Mouse (Mus musculus) liver, adult 2 months (tissue): ENCODE results near the gene Mettl14. TPM values are rescaled to one million over a fixed set of nuclear protein-coding genes. Genes with fewer than 3 reads are reported as not detected.

Source experiments
- DNase-seq: peaks from one replicate; pipeline ENCODE4 v3.0.0-alpha.2; 2011; ENCODE audit warnings: low read depth, low spot score; ENCODE audit errors: extremely low read depth
- H3K27ac ChIP-seq: fragments of 200-500 bp; replicated peaks from 2 replicates; pipeline ENCODE4 v1.5.1; 2012; ENCODE audit warnings: low read depth, mild to moderate bottlenecking, control low read depth, inconsistent platforms, low read length; ENCODE audit not compliant: insufficient read depth
- H3K27me3 ChIP-seq: fragments of 200-500 bp; 2 replicates; pipeline ENCODE4 v1.6.1; 2012; ENCODE audit warnings: mild to moderate bottlenecking, moderate library complexity, low read length, inconsistent platforms; ENCODE audit not compliant: control insufficient read depth, insufficient read depth
- H3K36me3 ChIP-seq: fragments of 200-500 bp; 2 replicates; pipeline ENCODE4 v1.6.1; 2012; ENCODE audit warnings: low read length, inconsistent platforms; ENCODE audit not compliant: control insufficient read depth, insufficient read depth
- H3K4me1 ChIP-seq: fragments of 200-500 bp; 2 replicates; pipeline ENCODE4 v1.6.1; 2011; ENCODE audit warnings: low read length; ENCODE audit not compliant: control insufficient read depth, insufficient read depth
- H3K4me3 ChIP-seq: fragments of 200-500 bp; 2 replicates; pipeline ENCODE4 v1.5.1; 2011; ENCODE audit warnings: low read depth, mild to moderate bottlenecking, control low read depth, low read length, moderate library complexity; ENCODE audit not compliant: insufficient read depth
- H3K79me2 ChIP-seq: fragments of 200-500 bp; 2 replicates; pipeline ENCODE4 v1.6.1; 2012; ENCODE audit warnings: inconsistent platforms, mild to moderate bottlenecking, low read length, moderate library complexity; ENCODE audit not compliant: control insufficient read depth, insufficient read depth
- H3K9ac ChIP-seq: fragments of 200-500 bp; 2 replicates; pipeline ENCODE4 v1.6.1; 2012; ENCODE audit warnings: low read depth, mild to moderate bottlenecking, control low read depth, inconsistent platforms, low read length
- CTCF ChIP-seq: fragments of 200-500 bp; IDR thresholded peaks from 2 replicates; pipeline ENCODE4 v1.5.1; 2011; ENCODE audit warnings: low read depth, low read length, control low read depth
- POLR2A ChIP-seq: fragments of 200-500 bp; IDR thresholded peaks from 2 replicates; pipeline ENCODE4 v1.6.1; 2011; ENCODE audit warnings: low read length, control low read depth; ENCODE audit not compliant: insufficient read depth; ENCODE audit errors: extremely low read depth
- WGBS: fragments of 180-500 bp; shearing (Covaris S2); methylation state at CpG from one replicate; pipeline ENCODE4 v1.1.7; 2018; 5-methylcytosine and 5-hydroxymethylcytosine counted together
- polyA plus RNA-seq: library from polyadenylated mRNA; depleted of rRNA; stranded (reverse); fragments of >200 nt; gene quantifications from 2 replicates; pipeline ENCODE4 v1.2.3, GENCODE M21; 2012
- total RNA-seq: library from RNA; depleted of rRNA; stranded (reverse); fragments of >200 nt; gene quantifications from 2 replicates; pipeline ENCODE4 v1.2.3, GENCODE M21; 2014

Mettl14 gene
- total and polyA plus RNA-seq, 2 experiments: 2.9 to 3.9 TPM

DNA sequence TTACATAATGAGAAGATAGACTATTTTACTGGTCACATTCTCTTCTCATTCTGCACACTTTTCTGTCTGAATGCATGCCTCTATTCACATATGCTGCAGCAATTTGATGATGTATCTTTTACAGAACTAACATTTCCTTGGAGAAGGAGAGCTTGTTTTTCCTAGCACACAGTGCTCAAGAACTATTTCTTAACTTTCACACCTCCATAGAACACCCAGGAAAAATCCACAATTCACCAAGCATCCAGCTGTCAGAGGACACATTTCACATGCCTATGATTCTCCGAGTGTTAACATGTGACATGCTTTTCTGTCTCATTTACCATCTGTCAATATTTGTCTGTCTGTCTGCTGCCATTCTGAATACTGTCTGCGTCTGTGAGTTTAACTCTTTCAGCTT, 39.7 kb upstream of the Mettl14 start:
- no peaks in the 10 kb centered on the region for H3K4me1 ChIP-seq
- 24% methylated on average over 2 of the region's 2 CpGs for WGBS
- H3K27me3 ChIP-seq: no peaks in the 10 kb centered on the region

DNA sequence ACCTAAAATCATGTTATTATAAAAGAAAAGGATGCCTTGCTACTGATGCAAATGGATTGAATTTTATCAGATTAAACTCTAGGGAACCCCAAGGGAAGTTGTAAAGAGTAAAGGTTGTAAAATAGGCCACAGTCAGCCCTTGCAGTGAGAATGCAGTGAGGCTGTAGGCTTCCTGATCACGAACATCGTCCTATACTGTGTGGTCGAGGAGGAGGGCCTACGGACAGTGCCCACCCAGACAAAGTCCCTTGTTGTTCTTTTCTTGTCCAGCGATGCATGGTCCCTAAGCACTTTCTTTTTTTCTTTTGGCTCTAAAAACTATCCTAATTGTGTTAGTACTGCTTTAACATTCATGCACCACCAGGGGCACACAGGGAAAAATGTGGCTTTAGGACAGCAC, 27.3 kb upstream of the Mettl14 start:
- TF ChIP-seq CTCF (no peak), POLR2A (no peak)
- no peak for DNase-seq
- Histone ChIP-seq H3K36me3 (no peaks in the 10 kb centered on the region), H3K79me2 (no peaks in the 10 kb centered on the region), H3K27ac (no peak overlapping the region), H3K27me3 (no peaks in the 10 kb centered on the region), H3K4me3 (no peak overlapping the region), H3K9ac (no peak overlapping the region), H3K4me1 (no peaks in the 10 kb centered on the region)
- WGBS: 81% methylated on average over 5 of the region's 5 CpGs

More for the DNA sequence above, 39.7 kb upstream of the Mettl14 start:
- H3K4me3 ChIP-seq: no peak overlapping the region
- TF ChIP-seq CTCF (no peak), POLR2A (no peak)
- DNase-seq: no peak
- no peaks in the 10 kb centered on the region for H3K79me2 ChIP-seq
- no peak overlapping the region for H3K27ac ChIP-seq
- H3K36me3 ChIP-seq: no peaks in the 10 kb centered on the region
- no peak overlapping the region for H3K9ac ChIP-seq

DNA sequence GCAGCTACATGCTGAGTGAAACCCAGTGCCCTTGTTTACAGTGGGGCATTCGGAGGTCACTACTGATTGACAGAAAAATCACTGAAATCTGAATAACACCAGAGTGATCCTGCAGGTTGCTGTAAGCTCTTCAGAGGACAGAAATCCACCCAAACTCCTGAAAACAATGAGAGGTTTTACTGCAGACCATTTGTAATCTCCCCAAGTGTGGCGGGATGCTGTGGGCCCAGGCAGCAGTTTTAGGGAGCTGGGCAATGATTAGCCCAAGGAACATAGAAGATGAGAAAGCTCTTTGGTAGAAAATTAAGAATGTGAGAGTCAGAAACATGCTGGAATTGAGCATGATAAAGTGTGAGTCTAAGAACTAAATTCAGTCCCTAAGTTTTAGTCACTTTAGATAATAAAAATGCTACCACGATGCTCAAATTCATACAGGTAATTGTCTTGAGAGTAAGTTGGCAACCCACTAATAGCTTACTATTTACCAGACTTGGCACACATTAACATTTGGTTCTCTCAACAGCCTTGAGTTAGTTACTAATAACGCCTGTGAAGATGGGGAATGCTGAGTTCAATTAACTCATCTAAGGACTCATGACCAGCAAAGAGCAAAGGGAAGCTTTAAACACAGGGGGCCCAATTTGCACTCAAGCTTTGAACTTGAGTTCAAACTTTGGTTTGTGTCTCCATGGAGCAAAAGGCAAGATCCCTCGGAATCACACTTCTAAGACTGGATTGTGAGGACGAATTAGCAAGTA, 26.1 kb upstream of the Mettl14 start:
- TF ChIP-seq CTCF (no peak), POLR2A (no peak)
- no peak overlapping the region for H3K4me3 ChIP-seq
- 70% methylated on average over 6 of the region's 6 CpGs for WGBS
- no peaks in the 10 kb centered on the region for H3K36me3 ChIP-seq
- no peak for DNase-seq
- H3K9ac ChIP-seq: no peak overlapping the region
- H3K79me2 ChIP-seq: no peaks in the 10 kb centered on the region
- H3K27ac ChIP-seq: no peak overlapping the region
- H3K27me3 ChIP-seq: no peaks in the 10 kb centered on the region
- H3K4me1 ChIP-seq: no peaks in the 10 kb centered on the region

GRCm38 (mm10) chr3:123404945-123405344, 19.0 kb upstream of the Mettl14 start:
- no peak for DNase-seq
- no peak overlapping the region for H3K9ac ChIP-seq
- no peaks in the 10 kb centered on the region for H3K27me3 ChIP-seq
- no peak overlapping the region for H3K27ac ChIP-seq
- no peak for TF ChIP-seq CTCF
- TF ChIP-seq POLR2A: no peak
- no peaks in the 10 kb centered on the region for H3K36me3 ChIP-seq
- no peaks in the 10 kb centered on the region for H3K4me1 ChIP-seq
- H3K4me3 ChIP-seq: no peak overlapping the region
- 69% methylated on average over 3 of the region's 3 CpGs for WGBS
- H3K79me2 ChIP-seq: no peaks in the 10 kb centered on the region

DNA sequence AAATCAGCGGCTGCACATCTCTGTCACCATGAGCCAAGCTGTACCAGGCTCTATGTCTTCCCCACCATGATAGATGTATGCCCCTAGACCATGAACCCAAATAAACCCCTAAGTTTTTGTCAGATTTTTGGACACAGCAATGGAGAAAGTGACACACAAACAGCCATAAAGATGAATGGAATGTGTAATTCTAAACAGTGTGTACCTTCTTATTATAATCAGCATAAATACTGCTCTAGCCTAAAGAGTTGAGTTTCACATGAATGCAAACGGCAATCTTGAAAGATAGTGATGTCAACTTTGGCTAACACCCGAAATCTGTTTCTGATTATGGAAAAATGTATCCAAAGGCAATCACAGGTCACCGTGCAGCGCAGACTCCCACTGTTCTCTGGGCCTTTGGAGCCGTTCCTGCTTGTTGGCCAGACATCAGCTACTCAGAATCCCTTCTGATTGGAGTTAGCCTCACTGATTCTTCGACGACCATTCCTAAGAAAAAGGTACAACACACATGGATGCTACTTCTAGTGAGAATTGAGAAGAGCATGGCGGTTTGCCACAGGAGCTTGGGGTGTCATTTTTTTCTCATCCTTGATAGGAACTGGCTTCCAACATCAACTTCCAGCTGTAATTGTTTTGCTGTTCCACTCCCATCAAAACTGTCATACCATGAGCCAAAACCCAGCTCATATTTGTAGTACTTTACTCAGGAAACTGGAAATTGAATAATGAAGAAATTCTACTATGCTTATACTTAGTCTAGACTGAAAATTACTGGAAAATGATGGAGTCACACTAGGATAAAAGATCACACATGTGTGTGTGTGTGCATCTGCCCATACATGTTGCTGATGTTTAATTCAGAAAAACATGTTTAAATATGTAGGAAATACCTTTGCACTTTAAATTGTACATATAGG, 11.9 kb upstream of the Mettl14 start:
- Histone ChIP-seq H3K4me1 (no peaks in the 10 kb centered on the region), H3K36me3 (no peaks in the 10 kb centered on the region), H3K79me2 (no peaks in the 10 kb centered on the region), H3K27ac (no peak overlapping the region), H3K9ac (no peak overlapping the region), H3K4me3 (no peak overlapping the region), H3K27me3 (peaks cover 3% of the 10 kb centered on the region; the same call in 1 of the 2 replicates)
- no peak for TF ChIP-seq CTCF
- TF ChIP-seq POLR2A: no peak
- WGBS: 78% methylated on average over 9 of the region's 9 CpGs
- DNase-seq: no peak
